Mouse (Mus musculus) hindbrain, embryonic 12.5 days (tissue): ENCODE data around the gene AW209491. TPM values are rescaled to one million over a fixed set of nuclear protein-coding genes. Genes with fewer than 3 reads are reported as not detected.

Experiments
- polyA plus RNA-seq: library from polyadenylated mRNA; unstranded; fragments of >200 nt; fragmentation: Nextera tagmentation; extraction: Ambion mirVana; gene quantifications from 2 replicates; pipeline ENCODE4 v1.2.1, GENCODE M21; 2016

AW209491 gene
- polyA plus RNA-seq, 1 experiment from 2014 or later, result 31.9 TPM

Other genes with a start within 250 kb of the AW209491 start
- gene Hecw1, start 106.9 kb upstream of the AW209491 start, polyA plus RNA-seq, result 23.1 and 29.0 TPM in 2 replicates
- 112 TPM in 2 replicates for gene Mrpl32, start 17.0 kb upstream of the AW209491 start, polyA plus RNA-seq
- gene Psma2, start 16.9 kb upstream of the AW209491 start, polyA plus RNA-seq, result 154 and 170 TPM in 2 replicates